Mouse (Mus musculus) heart, adult 11 months (tissue): ENCODE results near the gene Smg6.

ENCODE experiments used
- DNase-seq: peaks from one replicate; pipeline ENCODE4 v3.0.0; 2022

Smg6 gene

DNA sequence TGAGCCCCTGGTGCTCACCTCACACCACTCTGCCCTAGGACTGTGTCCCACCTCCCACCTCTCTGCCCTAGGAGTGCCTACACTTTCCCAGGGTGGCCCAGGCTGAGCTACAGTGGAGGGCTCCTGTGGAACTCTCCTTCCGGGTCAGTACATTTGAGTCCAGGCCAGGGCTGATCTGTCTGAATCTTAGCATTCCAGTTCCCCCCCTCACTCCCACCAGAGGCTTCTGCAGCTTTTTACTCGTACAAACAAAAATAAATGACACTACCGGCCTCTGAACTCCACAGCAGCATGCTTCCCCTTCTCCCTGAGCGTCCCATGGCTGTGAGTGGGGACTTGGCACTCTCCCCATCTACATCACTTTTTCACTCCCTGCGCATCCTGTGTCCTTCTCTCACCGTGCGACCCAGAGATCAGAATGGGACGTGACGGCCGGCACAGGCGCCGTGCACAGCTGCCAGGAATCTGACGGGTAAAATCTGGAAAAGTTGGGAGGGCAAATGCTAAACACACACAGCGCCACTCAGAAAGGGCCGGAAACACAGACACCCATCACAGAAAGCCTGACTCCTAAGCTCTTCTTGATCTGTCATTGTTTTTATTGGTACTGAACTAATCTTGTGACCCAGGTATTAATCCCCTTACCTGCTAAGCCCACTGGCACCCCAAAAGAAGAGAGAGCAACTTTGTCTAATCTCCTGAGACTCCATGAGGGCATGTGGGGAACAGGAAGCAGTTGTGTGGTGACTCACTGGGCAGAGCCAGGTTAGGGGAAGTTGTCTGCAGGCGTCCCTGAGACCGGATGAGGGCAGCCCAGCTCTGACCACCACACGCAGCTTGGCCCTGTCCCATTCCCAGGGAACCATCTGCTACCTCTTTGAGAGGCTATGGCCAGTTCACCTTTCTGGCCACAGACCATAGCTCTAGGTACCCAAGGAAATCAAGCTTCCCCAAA is 227.3 kb downstream of the Smg6 start:
- peak; percentile 98 for DNase-seq

DNA sequence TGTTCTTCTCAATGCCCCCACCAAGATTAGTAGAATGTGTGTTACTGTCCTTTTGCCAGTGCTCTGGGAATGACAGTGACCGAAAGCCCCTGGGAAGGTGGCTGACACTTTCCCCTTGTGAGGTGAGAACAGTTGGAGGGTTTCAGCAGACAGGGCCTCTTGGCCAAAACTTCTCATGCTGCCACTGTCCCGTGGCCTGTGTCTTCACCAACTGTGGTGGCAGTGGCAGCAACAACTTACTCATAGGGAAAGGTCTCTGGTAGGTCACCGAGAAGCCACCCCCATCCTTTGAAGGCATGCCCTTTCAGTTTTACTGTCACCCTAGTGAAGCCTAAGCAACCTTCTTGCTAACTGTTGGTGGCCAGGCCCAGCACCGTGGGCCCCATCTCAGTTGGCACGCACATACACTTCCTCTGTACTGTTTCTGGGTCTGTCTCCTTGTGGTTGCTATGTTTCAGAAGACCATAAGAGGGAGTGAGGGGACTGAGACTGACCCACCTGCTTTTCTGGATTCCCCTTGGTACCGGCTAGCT is 228.5 kb downstream of the Smg6 start:
- DNase-seq, result peak; percentile 92

DNA sequence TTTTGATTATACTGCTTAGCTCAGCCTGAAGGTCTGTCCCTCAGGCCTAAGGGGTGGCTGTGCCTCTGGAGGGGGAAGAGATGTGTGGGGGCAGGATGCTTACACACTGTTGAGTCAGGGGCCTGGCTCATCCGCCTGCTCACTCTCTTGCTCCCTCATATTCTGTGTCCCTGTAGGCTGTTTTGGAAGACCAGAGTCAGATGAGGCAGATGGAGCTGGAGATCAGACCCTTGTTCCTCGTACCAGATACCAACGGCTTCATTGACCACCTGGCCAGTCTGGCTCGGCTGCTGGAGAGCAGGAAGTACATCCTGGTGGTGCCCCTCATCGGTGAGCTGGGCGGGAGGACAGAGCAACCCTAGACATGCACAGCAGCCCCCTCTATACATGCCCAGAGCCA is 230.4 kb downstream of the Smg6 start:
- DNase-seq, result peak; percentile 91

DNA sequence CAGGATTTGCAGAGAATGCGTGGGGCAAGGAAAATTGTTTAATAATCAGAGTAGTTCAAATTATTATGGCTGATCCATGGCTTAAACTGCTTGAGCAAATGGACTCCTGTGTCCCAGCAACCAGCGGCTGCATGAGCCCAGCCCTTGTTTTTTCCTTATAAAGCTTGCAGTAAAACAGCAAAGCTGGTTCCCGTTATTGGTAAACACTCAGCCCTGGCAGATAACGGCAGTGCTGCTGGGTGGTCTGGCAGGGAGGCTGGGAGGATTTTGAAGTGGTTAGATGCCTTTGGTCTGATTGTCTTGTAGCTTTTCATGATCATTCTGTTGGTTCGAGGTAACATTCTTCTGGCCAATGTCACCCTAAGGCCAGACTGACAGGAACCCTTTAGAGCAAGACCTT is 230.8 kb downstream of the Smg6 start:
- peak; percentile 90 for DNase-seq

DNA sequence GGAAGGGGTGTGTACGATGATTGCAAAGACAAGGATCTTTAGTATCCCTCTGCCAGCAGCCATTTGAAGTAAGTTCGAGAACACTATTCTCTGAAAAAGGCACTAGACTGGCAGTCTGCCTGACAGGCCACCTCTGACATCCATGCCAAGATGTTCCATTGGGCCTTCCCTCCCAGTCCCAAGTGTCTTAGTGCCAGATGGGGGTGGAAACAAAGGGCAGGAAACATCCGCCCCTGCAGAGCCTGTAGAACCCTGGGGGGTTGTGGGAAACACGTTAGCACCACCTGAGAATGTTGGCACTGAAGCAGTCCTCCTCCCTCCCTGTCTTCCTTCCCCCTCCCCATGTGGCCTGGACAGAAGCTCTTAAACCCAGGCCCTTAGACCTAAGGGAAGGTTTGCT is 231.4 kb downstream of the Smg6 start:
- peak; percentile 98 for DNase-seq

DNA sequence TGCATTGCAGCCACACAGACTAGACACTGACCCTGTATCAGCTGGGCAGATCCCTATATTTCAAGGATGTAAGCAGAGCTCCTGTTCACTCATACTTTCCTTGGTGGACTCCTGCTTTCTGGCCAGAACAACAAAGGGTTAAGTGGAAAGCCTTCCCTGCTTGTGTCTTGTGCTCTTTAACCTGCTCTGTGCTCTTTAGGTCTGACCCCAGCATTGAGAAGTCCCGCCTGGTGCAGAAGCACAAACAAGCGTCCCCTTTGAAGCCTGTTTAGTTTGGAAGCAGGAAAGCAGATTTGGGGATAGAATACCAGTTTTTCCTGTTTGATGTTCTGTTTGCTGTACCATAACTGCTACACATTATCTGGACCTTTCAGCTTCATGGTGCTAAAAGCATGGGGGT is 232.3 kb downstream of the Smg6 start:
- peak; percentile 90 for DNase-seq

DNA sequence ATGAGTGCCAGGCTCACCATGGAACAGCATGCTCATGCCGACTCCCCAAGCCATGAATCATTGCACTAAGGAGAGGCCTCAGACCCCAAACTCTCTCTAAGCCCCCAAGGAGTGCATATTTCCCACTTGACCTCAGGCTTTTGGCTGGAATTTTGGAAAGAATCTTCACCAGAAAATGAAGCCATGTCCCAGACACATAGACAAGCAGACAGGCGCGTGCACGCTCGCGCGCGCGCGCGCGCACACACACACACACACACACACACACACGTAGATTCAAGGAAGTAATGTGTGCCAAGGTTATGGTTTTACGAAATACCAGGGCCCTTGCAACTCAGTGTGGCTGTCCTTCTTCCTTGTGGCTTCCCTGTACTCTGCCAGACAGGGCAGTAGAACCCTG is 232.8 kb downstream of the Smg6 start:
- DNase-seq, result peak; percentile 97

DNA sequence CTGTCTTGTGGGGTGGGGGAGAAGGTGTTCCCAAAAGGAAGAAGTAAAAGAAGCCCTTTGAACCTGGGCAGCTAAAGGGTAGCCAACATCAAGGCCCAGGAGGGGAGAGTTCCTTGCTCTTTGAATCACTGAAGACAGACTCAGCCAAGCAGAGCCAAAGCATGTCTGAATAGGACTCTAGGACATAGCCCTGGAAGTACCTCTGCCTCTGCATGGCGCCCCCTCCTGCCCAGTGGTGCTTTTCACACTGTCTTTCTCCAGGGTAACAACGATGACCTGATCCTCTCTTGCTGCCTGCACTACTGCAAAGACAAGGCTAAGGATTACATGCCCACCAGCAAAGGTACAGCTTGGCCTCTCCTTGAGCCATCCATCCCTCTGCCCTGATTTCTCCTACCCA is 233.9 kb downstream of the Smg6 start:
- peak; percentile 97 for DNase-seq

DNA sequence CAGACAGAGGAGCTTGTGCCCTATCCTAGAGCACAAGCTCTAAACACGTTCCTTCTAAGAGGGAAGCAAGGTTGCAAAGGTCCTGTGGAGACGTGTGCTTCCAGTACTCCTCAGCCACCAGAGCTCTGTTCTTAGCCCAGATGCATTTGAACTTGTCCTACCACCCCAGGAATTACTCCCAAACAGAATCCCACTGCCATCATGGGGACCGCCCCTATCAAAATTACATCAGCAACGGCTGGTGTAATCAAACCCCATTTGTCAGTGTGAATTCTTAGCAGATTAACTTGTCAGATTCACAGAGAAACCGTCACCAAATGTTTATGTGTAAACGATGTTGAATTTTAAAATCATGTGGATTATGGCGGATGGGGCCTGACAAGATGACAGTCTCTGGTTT is 235.3 kb downstream of the Smg6 start:
- peak; percentile 85 for DNase-seq

DNA sequence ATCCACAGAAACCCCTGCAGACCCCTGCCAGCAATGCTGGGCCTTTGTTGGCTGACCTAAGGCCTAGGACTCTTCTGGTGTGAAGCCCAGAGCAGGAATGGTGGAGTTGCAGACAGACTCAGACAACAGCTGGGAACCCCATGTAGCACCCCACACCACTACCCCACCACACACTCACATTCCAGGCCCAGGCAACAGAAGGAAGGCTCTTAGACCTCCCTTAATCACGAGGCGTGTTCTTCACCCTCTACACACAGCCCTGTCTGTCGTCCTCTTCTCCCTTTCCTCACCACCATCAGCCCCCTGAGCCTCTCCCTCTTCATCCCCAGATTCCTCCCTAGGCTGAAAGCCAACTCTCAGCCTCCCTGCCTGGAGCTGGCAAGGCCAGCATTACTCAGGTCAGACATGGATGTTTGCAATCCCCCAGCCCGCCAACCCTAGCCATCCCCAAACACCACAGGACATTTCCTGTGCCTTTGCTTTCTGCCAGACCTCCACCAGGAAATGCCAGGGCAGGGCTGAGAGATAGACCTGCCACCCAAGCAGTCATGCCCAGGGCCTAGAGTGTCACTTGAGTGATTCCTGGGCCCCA is 235.9 kb downstream of the Smg6 start:
- DNase-seq, result peak; percentile 94

DNA sequence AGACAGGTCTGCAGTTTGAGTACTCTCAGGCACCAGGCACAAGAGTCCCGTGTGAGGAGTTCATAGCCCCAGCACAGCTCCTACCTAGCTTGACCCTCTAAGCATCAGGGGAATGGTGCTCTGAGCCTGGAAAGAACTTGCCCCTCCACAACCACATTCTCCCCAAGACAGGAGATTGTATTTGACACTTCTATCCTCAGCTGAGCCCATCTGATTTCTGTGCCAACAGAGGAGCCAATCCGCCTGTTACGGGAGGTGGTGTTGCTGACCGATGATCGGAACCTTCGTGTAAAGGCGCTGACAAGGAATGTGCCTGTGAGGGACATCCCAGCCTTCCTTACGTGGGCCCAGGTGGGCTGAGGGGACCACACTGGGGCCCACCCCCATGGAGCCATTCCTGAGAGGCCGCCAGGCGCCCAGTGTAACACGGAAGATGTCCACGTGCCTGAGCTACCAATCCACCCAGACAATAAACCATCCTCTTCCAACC is 237.0 kb downstream of the Smg6 start:
- peak; percentile 92 for DNase-seq

DNA sequence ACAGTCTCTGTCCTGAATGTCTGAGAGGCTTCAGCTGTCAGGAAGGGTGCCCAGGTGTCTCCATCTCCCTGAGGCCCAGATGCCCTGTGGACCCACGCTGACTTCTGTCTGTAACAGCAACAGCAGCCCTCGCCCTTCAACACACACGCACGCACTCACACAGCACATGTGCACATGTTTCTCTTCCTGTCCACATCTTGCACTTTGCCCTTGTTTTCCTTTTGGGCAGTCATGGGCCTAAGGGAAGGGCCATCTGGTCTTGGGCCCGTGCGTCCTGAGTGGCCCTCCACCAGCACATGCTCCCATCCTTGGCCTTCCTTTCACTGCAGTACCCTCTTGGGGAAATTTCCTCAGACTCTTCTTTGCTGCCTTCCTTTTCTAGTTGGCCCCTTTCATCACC is 237.8 kb downstream of the Smg6 start:
- DNase-seq, result peak; percentile 96

DNA sequence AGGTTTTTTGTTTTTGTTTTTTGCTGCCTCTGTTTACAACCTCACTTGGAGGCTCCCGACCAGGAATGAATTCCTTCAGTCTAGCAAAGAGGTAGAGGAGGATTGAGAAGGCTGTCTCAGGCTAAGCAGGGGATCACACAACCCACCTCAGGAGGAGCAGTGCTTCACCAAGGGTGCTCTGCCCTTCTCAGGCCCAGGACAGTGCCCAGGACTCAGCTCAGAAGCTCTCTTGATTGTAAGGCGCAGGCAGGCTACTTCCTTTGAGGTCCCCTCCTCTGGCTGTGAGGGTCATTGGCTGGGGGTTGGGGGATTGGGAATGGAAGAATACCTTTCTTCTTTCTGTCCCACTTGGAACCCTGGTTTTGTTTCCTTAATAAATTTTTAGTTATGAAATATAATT is 238.4 kb downstream of the Smg6 start:
- peak; percentile 91 for DNase-seq

DNA sequence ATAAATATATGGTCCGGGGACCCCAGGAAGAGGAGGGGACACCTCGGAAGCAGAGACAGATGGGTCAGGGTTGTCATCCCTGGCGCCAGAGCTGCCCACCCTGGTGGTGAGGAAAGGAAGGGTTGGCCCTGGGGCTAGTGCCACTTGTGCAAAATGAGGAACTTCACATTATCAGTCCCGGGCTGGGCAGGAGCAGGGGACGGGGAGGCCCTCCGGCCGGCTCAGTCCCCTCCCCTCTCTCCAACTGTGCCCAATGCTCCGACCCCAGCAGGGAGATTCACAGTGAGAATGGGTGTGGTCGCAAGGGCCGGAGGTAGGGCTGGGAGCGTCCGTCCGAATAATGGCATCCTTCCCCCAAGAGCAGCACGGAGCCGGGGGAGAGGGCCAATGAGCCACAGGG is 239.1 kb downstream of the Smg6 start:
- DNase-seq, result peak; percentile 94

DNA sequence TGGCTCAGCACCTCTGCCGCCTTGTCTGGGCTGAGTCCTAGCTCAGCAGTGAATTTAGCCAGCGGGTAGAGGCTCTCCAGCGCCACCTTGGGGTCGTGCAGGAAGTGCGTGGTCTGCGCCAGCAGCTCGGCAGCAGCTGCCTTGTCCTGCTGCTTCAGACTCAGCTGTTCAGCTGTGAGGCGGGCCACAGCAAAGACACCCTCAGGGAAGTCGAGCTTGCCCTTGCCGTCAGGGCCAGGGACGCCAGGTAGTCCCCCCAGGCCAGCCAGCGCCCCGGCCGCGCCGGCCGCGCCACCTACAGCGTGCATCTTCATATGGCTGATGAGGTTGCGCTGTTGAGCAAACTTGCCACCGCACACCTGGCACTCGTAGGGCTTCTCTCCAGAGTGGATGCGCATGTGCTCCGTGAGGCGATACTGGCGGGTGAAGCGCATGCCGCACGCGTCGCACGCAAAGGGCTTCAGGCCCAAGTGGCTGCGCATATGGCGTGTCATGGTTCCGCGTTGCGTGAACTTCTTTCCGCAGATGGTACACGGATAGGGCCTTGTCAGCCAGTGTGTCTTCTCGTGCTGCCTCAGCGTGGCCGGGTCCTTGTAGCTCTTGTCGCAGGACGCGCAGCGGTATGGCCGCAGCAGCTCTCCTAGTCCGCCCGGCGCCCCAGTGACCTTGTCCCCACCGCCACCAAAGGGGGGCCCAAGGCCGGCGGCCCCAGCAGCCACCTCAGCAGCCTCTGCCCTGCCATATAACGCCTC is 240.0 kb downstream of the Smg6 start:
- peak; percentile 98 for DNase-seq

DNA sequence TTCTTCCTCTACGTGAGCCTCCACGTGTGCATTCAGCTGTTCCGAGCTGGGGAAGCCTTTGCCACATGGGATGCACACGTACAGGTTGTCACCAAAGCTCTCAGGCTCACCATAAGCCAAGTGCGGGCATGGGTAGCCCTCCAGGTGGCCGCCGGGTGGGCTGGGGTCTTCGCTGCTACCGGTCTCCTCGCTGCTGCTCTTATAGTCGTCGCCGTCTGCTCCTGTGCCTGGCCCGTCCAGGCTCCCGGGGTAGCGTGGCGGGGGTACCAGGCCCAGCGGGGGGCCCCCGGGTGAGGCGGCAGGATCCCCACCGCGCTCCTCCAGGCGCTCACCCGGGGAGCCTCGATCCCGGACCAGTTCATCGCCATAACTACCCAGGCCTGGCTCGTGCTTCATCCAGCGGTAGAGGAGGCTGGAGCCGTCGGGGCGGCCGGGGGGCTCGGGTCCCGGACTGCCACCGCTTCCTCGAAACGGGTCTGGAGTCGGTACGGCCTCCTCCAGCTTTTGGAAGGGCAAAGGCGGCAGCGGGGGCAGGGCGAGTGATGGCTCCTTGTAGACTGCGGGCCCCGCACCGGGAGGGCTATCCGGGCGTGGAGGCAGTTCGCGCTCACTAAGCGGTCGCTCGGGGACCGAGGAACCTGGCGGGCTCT is 240.7 kb downstream of the Smg6 start:
- peak; percentile 94 for DNase-seq

DNA sequence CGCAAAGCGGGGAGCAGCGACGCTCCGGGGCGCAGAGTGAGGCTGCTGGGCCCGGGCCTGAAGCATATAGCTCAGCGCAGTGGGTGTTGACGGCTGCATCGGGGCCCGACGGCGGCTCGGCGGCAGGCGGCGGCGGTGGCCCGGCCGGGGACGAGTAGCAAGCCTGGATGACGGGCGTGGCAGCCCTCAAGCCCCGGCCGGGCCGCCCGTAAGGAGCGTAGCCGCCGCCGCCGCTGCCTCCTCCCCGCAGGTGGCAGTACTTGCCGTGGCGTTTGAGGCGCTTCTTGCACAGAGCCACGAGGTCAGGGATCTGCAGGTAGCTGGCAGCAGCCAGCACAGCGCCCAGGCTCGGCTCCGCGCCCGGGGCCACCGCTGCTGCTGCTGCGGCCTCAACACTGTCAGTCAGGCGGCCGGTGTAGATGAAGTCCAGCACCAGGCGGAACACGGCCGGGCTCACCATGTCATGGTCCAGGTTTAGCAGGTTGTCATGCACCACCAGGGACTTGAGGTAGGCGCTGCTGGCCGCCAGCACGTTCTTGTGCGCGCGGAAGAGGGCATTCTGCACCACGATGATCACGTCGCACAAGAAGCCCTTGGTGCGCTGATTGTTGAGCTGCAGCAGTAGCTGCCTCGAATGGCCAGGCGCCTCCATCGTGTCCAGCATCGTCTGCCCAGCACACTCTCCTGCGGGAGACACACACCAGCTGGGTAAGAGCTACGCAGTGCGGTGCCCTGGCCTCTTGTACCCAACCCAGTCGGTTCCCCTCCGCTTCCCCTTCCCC is 241.4 kb downstream of the Smg6 start:
- DNase-seq, result peak; percentile 95

DNA sequence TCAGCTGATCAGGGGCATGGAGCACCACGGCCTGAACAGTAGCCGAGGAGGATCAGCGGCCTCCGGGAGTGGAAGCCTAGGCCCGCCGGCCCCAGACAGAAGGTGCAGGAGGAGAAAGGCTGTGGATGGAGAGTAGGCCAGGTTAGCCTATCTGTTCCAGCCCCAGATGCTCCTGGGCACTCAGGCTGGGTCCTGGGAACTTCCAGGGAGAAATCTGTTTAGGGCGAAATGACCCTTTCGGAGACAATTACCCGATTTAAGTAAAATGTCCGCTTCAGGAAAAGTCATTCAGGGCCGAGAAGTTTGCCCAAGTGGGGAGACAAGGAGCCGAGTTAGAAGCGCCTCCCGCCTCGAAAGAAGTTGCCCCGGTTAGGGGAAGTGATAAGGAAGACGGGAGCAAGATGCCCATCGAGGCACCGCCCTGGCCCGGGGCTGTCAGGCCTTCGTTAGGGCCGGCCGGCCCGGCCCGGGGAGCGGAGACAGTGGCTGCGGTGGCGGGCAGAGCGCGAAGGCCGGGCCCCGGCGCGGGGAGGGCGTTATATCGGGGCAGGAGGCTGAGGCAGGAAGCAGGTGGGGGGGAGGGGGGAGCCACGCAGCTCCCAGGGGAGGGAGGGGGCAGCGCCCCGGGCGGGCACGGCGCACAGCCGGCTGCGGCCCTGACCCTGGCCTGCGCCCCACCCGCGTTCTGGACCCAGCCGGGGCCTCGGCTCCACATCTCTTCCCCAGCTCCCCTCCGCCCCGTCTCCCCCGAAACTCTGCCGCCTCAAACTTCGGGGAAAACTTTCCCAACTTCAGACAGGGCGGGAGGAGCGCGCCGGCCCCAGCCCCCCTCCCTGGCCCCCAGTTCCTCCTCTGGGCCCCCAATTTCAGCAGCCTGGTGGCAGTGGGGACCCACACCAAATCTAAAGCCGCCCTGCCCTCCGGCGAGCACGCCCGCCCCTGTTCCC is 242.3 kb downstream of the Smg6 start:
- DNase-seq, result peak; percentile 98

DNA sequence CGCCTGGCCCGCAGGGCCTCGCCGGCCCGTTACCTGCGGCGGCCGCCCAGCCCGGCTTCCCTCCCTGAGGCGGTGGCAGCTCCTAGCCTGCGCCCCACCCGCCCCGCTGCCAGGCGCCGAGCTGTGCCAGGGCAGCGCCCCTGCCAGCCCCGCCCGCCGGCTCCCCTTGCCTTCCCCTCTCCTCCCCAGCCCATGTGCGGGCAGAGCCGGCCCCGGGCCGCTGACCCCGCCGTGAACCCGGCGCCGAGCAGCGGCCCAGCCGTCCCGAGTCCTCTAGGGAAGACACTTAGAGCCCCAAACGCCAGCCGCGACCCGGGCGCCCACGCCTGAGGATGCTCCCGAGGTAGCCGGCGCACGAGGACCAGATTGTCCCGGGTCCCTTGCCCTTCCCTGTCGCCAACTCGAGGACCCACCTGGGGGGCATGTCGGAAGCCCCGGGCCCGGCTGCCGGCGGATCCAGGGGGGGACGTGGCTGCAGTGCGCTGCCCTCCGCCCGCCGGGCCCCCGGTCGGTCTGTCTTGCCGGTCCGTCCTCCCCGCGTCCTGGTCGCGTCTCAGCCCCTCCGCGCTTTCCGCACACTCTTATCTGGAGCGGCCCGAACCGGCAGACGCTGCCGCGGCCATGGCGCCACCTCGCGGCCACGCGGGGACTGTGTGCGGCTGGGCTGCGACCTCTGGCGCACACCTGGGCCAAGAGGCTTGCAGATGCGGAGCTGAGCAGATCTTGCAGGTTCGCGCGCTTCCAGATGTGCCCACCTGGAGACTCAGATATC is 243.2 kb downstream of the Smg6 start:
- DNase-seq, result peak; percentile 99
